Mouse (Mus musculus) adrenal gland, adult 8-10 months (tissue): Measurements from ENCODE around the gene Gm867. TPM values are rescaled to one million over a fixed set of nuclear protein-coding genes. Genes with fewer than 3 reads are reported as not detected.

Source experiments
- DNase-seq: peaks from one replicate; pipeline ENCODE4 v3.0.0; 2022
- total RNA-seq, 4 experiments: library from RNA; stranded (reverse); gene quantifications; 2 replicates each; pipeline ENCODE4 v1.2.4; 2022

The Gm867 gene
- total RNA-seq, 4 experiments from 2014 or later = 0.83 to 2.8 (median 1.3) TPM

GRCm38 (mm10) chr10:75936909-75937667 is 3.4 kb downstream of the Gm867 start:
- DNase-seq = no peak

GRCm38 (mm10) chr10:75935680-75936541 is 4.6 kb downstream of the Gm867 start, which contains the start of gene Mmp11:
Gene Mmp11 (minus strand): TSS chr10:75936496.
- DNase-seq = peak; percentile 78

- DNase-seq = no peak
Observed at GRCm38 (mm10) chr10:75934991-75935390, 5.5 kb downstream of the Gm867 start.

GRCm38 (mm10) chr10:75932891-75933290 is 7.6 kb downstream of the Gm867 start, which contains the start of gene Chchd10:
Gene Chchd10 (plus strand): TSS chr10:75933130.
- DNase-seq = no peak

- DNase-seq = no peak
Observed at GRCm38 (mm10) chr10:75932081-75932678, 8.3 kb downstream of the Gm867 start.

- DNase-seq = no peak
Observed at GRCm38 (mm10) chr10:75931311-75931710, 9.2 kb downstream of the Gm867 start.

- DNase-seq = no peak
Observed at GRCm38 (mm10) chr10:75930304-75930703, 10.2 kb downstream of the Gm867 start.

GRCm38 (mm10) chr10:75926396-75926795 is 14.1 kb downstream of the Gm867 start:
- DNase-seq = no peak

GRCm38 (mm10) chr10:75924324-75924723 is 16.1 kb downstream of the Gm867 start:
- DNase-seq = no peak

- DNase-seq = no peak
Observed at GRCm38 (mm10) chr10:75921726-75922560, 18.5 kb downstream of the Gm867 start.

GRCm38 (mm10) chr10:75921026-75921725 is 19.3 kb downstream of the Gm867 start, which contains the start of gene Smarcb1:
Gene Smarcb1 (minus strand): TSS chr10:75921617.
- peak; percentile 92 for DNase-seq

GRCm38 (mm10) chr10:75919026-75919425 is 21.4 kb downstream of the Gm867 start:
- DNase-seq = no peak

- DNase-seq = no peak
Observed at GRCm38 (mm10) chr10:75916840-75917239, 23.6 kb downstream of the Gm867 start.

GRCm38 (mm10) chr10:75915557-75915956 is 24.9 kb downstream of the Gm867 start:
- DNase-seq = no peak

GRCm38 (mm10) chr10:75913013-75913589 is 27.4 kb downstream of the Gm867 start:
- DNase-seq = no peak

GRCm38 (mm10) chr10:75910698-75911097 is 29.8 kb downstream of the Gm867 start:
- no peak for DNase-seq

- no peak for DNase-seq
Observed at GRCm38 (mm10) chr10:75906882-75907281, 33.6 kb downstream of the Gm867 start.

- no peak for DNase-seq
Observed at GRCm38 (mm10) chr10:75904391-75904790, 36.1 kb downstream of the Gm867 start.

- peak; percentile 73 for DNase-seq
Observed at GRCm38 (mm10) chr10:75898846-75899245, 41.6 kb downstream of the Gm867 start.

- no peak for DNase-seq
Observed at GRCm38 (mm10) chr10:75898039-75898564, 42.4 kb downstream of the Gm867 start.

GRCm38 (mm10) chr10:75897373-75897772 is 43.1 kb downstream of the Gm867 start:
- DNase-seq = peak; percentile 56
